Mouse (Mus musculus): ENCODE data around the gene Fgfr2.

GRCm38 (mm10) chr7:130656965-130657364 is 2466.2 kb downstream of the Fgfr2 start:
- TF ChIP-seq CTCF (IDR thresholded peaks at IDR 0.05; ENCODE audit: extremely low read depth, insufficient read length, insufficient replicate concordance, low read depth, low read length) = no peak
- no peak for TF ChIP-seq POLR2A (IDR thresholded peaks at IDR 0.05; ENCODE audit: low read depth, low read length)

All from small intestine, adult 2 months (tissue).